Mouse (Mus musculus): ENCODE measurements around the gene Jakmip3. TPM values are rescaled to one million over a fixed set of nuclear protein-coding genes. Genes with fewer than 3 reads are reported as not detected.

Jakmip3 gene
- polyA plus RNA-seq, 1 experiment from 2014 or later = 12.7 TPM

Other genes with a start within 250 kb of the Jakmip3 start
- gene Ppp2r2d, start 94.7 kb upstream of the Jakmip3 start, polyA plus RNA-seq (2015; fragmentation: Nextera tagmentation; extraction: Ambion mirVana) = 89.8 and 92.6 TPM in 2 replicates
- gene Mapk1ip1, start 94.5 kb upstream of the Jakmip3 start, polyA plus RNA-seq (2015; fragmentation: Nextera tagmentation; extraction: Ambion mirVana) = 30.0 and 33.6 TPM in 2 replicates
- gene Bnip3, start 31.2 kb upstream of the Jakmip3 start, polyA plus RNA-seq (2015; fragmentation: Nextera tagmentation; extraction: Ambion mirVana) = 101 and 105 TPM in 2 replicates
- 183 and 192 TPM in 2 replicates for gene Dpysl4, start 145.3 kb downstream of the Jakmip3 start, polyA plus RNA-seq (2015; fragmentation: Nextera tagmentation; extraction: Ambion mirVana)

All from hindbrain, embryonic 15.5 days (tissue).